Mouse (Mus musculus): ENCODE measurements around the gene Creld1.

Creld1 gene

GRCm38 (mm10) chr6:113469432-113469831 lies 13.7 kb upstream of the Creld1 start:
- in situ Hi-C loops (cut with MseI, MboI), result no loop called here

- in situ Hi-C loops (cut with MseI, MboI), result no loop called here
Observed at GRCm38 (mm10) chr6:113471297-113471936, 11.7 kb upstream of the Creld1 start, which contains the start of gene Il17rc. Il17rc (plus strand) TSS chr6:113471427.

- in situ Hi-C loops (cut with MseI, MboI), result no loop called here
Observed at GRCm38 (mm10) chr6:113472061-113472460, 11.0 kb upstream of the Creld1 start.

GRCm38 (mm10) chr6:113473246-113473645 lies 9.9 kb upstream of the Creld1 start:
- in situ Hi-C loops (cut with MseI, MboI), result no loop called here

- in situ Hi-C loops (cut with MseI, MboI), result no loop called here
Observed at GRCm38 (mm10) chr6:113473715-113474114, 9.4 kb upstream of the Creld1 start.

- in situ Hi-C loops (cut with MseI, MboI), result loop anchor here in 1 of 2 experiments (5.0 kb wide), 1 partner anchor 40 kb away; the partner anchor contains the start of gene Cidec
Observed at GRCm38 (mm10) chr6:113477353-113477752, 5.7 kb upstream of the Creld1 start.

- in situ Hi-C loops (cut with MseI, MboI), result loop anchor here in 1 of 2 experiments (5.0 kb wide), 1 partner anchor 42 kb away; the partner anchor contains the start of gene Cidec
Observed at GRCm38 (mm10) chr6:113478906-113479305, 4.2 kb upstream of the Creld1 start.

GRCm38 (mm10) chr6:113480555-113481373 lies 2.3 kb upstream of the Creld1 start:
- in situ Hi-C loops (cut with MseI, MboI), result no loop called here

GRCm38 (mm10) chr6:113482477-113483099 lies 509 bp upstream of the Creld1 start:
- in situ Hi-C loops (cut with MseI, MboI), result no loop called here

GRCm38 (mm10) chr6:113483729-113484128 lies 632 bp downstream of the Creld1 start:
- in situ Hi-C loops (cut with MseI, MboI), result no loop called here

- in situ Hi-C loops (cut with MseI, MboI), result no loop called here
Observed at GRCm38 (mm10) chr6:113487125-113487576, 4.1 kb downstream of the Creld1 start.

GRCm38 (mm10) chr6:113489410-113489809 lies 6.3 kb downstream of the Creld1 start:
- in situ Hi-C loops (cut with MseI, MboI), result no loop called here

- in situ Hi-C loops (cut with MseI, MboI), result no loop called here
Observed at GRCm38 (mm10) chr6:113492101-113492864, 9.2 kb downstream of the Creld1 start.

GRCm38 (mm10) chr6:113494258-113494788 lies 11.2 kb downstream of the Creld1 start:
- in situ Hi-C loops (cut with MseI, MboI), result no loop called here

GRCm38 (mm10) chr6:113495071-113495675 lies 12.1 kb downstream of the Creld1 start:
- in situ Hi-C loops (cut with MseI, MboI), result no loop called here

GRCm38 (mm10) chr6:113499346-113499745 lies 16.2 kb downstream of the Creld1 start:
- in situ Hi-C loops (cut with MseI, MboI), result no loop called here

GRCm38 (mm10) chr6:113501388-113502084 lies 18.4 kb downstream of the Creld1 start, which contains the start of gene Prrt3:
Prrt3 (minus strand) TSS chr6:113501931.
- in situ Hi-C loops (cut with MseI, MboI), result no loop called here

GRCm38 (mm10) chr6:113502801-113503200 lies 19.7 kb downstream of the Creld1 start:
- in situ Hi-C loops (cut with MseI, MboI), result no loop called here

- in situ Hi-C loops (cut with MseI, MboI), result no loop called here
Observed at GRCm38 (mm10) chr6:113505689-113506088, 22.6 kb downstream of the Creld1 start.

GRCm38 (mm10) chr6:113507130-113507529 lies 24.0 kb downstream of the Creld1 start:
- in situ Hi-C loops (cut with MseI, MboI), result no loop called here

Data from mouse trophoblast stem cell (cell line).